Mouse (Mus musculus) hindbrain, embryonic 11.5 days (tissue): Measurements from ENCODE around the gene Gltpd2. TPM values are rescaled to one million over a fixed set of nuclear protein-coding genes. Genes with fewer than 3 reads are reported as not detected.

ENCODE experiments used
- ATAC-seq: fragments of 200-750 bp; cut with Nextera tagmentation; 2 replicates; pipeline ENCODE4 v1.8.0; 2017; ENCODE audit warnings: mild to moderate bottlenecking, moderate TSS enrichment, moderate library complexity; ENCODE audit not compliant: low FRiP score
- DNase-seq: peaks from one replicate; pipeline ENCODE4 v3.0.0-alpha.2; 2015; ENCODE audit warnings: low spot score
- H3K27ac ChIP-seq: fragments of 300-500 bp; sonication (generic); 2 replicates; pipeline ENCODE4 v1.5.1; 2014; ENCODE audit warnings: mild to moderate bottlenecking, low read depth, low read length
- H3K27me3 ChIP-seq: fragments of 300-500 bp; sonication (generic); 2 replicates; pipeline ENCODE4 v1.6.1; 2014; ENCODE audit warnings: mild to moderate bottlenecking, low read length, moderate library complexity, mixed read lengths; ENCODE audit not compliant: control insufficient read depth, insufficient read depth
- H3K36me3 ChIP-seq: fragments of 300-500 bp; sonication (generic); 2 replicates; pipeline ENCODE4 v1.6.1; 2014; ENCODE audit warnings: mild to moderate bottlenecking, low read length, moderate library complexity, mixed read lengths; ENCODE audit not compliant: control insufficient read depth, insufficient read depth
- H3K4me1 ChIP-seq: fragments of 300-500 bp; sonication (generic); replicated peaks from 2 replicates; pipeline ENCODE4 v1.6.1; 2014; ENCODE audit warnings: low read length, mixed read lengths; ENCODE audit not compliant: control insufficient read depth, insufficient read depth
- H3K4me2 ChIP-seq: fragments of 300-500 bp; sonication (generic); replicated peaks from 2 replicates; pipeline ENCODE4 v1.6.1; 2014; ENCODE audit warnings: mild to moderate bottlenecking, low read depth, low read length
- H3K4me3 ChIP-seq: fragments of 300-500 bp; sonication (generic); 2 replicates; pipeline ENCODE4 v1.5.1; 2014; ENCODE audit warnings: low read depth, low read length
- H3K9ac ChIP-seq: fragments of 300-500 bp; sonication (generic); 2 replicates; pipeline ENCODE4 v1.6.1; 2014; ENCODE audit warnings: low read depth, low read length
- H3K9me3 ChIP-seq: fragments of 300-500 bp; sonication (generic); 2 replicates; pipeline ENCODE4 v1.6.1; 2016; ENCODE audit warnings: low read length; ENCODE audit not compliant: control insufficient read depth
- WGBS: fragments of 180-500 bp; shearing (Covaris S2); extraction: QIAGEN DNeasy Blood & Tissue Kit; methylation state at CpG from one replicate; pipeline ENCODE4 v1.1.7; 2014; 5-methylcytosine and 5-hydroxymethylcytosine counted together
- polyA plus RNA-seq: library from polyadenylated mRNA; unstranded; fragments of >200 nt; fragmentation: Nextera tagmentation; extraction: Ambion mirVana; gene quantifications from 2 replicates; pipeline ENCODE4 v1.2.1, GENCODE M21; 2014

Gene Gltpd2
- polyA plus RNA-seq, 1 experiment from 2014 or later = 0.14 TPM

DNA sequence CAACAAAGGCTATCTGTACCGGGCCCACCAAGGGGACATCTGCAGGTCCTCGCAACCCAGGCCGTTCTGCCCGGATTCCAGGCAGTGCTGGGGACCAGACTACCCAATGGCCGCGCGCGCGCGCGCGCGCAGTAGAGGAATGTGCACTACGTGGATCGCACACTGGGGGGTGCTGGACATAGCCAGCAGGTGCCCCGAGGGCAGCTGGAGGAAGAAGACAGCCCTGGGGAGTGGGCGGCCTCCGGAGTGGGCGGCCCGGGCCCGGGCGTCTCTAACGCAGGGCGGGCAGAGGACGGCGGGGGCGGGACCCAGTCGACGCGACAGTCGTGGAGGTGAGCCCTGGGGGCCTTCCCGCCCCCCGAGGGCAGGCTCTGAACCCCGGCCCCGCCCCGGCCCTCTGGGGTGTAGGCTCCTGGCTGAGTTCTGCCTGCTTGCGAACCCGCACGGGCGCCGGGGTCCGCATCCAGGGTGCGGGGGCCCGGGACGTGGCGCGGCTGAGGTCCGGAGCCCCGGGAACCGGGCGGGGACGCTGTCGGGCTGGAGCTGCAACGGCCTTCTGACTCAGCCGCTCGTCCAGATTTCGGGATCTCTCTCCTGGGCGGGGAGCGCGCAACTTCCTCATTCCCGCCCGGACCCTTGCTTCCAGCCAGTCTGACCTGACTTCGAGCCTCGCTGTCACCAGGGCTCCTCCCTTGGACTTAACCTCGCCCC is 21.0 kb downstream of the Gltpd2 start, which contains the start of gene Pld2:
Gene Pld2 (plus strand): TSS at position 188 of the 711 bp plus-strand sequence.
- H3K4me1 ChIP-seq = no peaks in the 10 kb centered on the region
- DNase-seq (peak; percentile 90), ATAC-seq (peak; percentile 74)
- peaks cover 7% of the 10 kb centered on the region for H3K27me3 ChIP-seq
- H3K4me2 ChIP-seq = peak within 1 kb of the TSS; percentile 93
- peak within 1 kb of the TSS; percentile 51 for H3K4me3 ChIP-seq
- H3K36me3 ChIP-seq = no peaks in the 10 kb centered on the region
- H3K9ac ChIP-seq = peak within 1 kb of the TSS; percentile 59
- no peak within 1 kb of the TSS for H3K27ac ChIP-seq
- under 1% methylated on average over 54 of the region's 65 CpGs for WGBS
- no peaks in the 10 kb centered on the region for H3K9me3 ChIP-seq

DNA sequence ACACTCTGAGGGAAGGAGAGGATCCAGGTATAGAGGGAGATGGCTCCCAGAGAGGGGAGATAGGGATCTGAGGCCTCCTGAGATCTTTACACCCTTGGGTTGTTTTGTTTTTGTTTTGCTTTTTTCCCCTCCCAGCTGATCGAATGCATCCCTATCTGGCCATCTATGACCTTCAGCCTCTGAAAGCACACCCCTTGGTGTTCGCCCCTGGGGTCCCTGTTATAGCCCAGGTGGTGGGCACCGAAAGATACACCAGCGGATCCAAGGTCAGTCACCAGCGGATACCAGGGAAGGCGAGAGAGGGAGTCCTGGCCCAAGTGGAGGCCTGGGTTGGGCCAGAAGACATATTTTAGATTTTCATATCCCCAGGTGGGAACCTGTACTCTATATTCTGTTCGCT is 21.9 kb downstream of the Gltpd2 start:
- Histone ChIP-seq H3K27me3 (peaks cover 7% of the 10 kb centered on the region), H3K27ac (no peak overlapping the region), H3K4me3 (no peak overlapping the region), H3K36me3 (no peaks in the 10 kb centered on the region), H3K4me1 (no peaks in the 10 kb centered on the region), H3K9ac (no peak overlapping the region), H3K4me2 (0 out of 2 replicates have a peak overlapping the region, but pooled peaks have one; percentile 93), H3K9me3 (no peaks in the 10 kb centered on the region)
- no peak for DNase-seq
- ATAC-seq = no peak
- WGBS = 87% methylated on average over 7 of the region's 7 CpGs

- Histone ChIP-seq H3K4me3 (no peak overlapping the region), H3K27me3 (peaks cover 7% of the 10 kb centered on the region), H3K9ac (no peak overlapping the region), H3K27ac (no peak overlapping the region), H3K36me3 (no peaks in the 10 kb centered on the region), H3K4me2 (no peak overlapping the region), H3K4me1 (no peaks in the 10 kb centered on the region), H3K9me3 (no peaks in the 10 kb centered on the region)
- DNase-seq (no peak), ATAC-seq (no peak)
- WGBS = 79% methylated on average over 5 of the region's 5 CpGs
Measured at GRCm38 (mm10) chr11:70541415-70541814, 22.4 kb downstream of the Gltpd2 start.

DNA sequence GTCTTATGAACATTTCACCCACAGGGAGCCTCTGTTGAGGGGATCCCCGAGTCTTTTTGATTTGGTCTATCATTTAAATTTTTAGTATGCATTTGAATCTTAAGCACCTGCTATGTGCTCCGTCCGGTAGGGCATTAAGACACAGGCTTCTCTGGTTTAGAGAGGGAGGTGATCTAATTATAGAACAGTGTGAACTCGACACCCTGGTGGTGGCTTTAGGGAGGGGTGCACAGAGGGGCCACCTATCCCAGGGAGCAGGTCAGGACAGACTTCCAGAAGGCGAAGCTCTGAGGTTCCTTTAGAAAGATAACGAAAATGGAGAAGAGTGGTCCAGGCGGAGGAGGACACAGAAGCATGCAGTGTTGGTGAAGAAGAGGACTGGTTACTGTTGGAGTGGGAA is 25.5 kb downstream of the Gltpd2 start:
- no peaks in the 10 kb centered on the region for H3K4me1 ChIP-seq
- H3K27ac ChIP-seq = no peak overlapping the region
- no peak overlapping the region for H3K9ac ChIP-seq
- peaks cover 7% of the 10 kb centered on the region for H3K27me3 ChIP-seq
- H3K4me2 ChIP-seq = no peak overlapping the region
- ATAC-seq = no peak
- no peaks in the 10 kb centered on the region for H3K36me3 ChIP-seq
- no peaks in the 10 kb centered on the region for H3K9me3 ChIP-seq
- no peak for DNase-seq
- H3K4me3 ChIP-seq = no peak overlapping the region
- 72% methylated on average over 7 of the region's 7 CpGs for WGBS

DNA sequence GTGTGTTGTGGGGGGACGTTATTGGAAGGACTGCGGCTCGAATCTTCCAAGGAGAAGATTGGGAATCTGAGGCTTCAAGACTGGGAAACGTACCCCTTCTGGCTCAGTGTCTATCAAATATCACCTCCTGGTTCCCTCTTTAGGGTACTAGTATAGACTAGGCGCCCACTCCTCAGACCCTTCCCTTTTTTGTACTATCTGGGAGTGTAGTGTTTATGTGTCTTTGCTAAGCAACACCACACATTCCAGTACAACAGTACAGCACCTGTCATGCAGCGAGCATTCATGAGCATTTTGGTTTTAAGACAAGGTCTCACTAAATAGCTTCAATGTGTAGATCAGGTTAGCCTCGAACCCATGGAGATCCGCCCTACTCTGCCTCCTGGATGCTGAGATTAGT is 32.5 kb downstream of the Gltpd2 start:
- H3K4me1 ChIP-seq = no peaks in the 10 kb centered on the region

GRCm38 (mm10) chr11:70553940-70554339 is 34.9 kb downstream of the Gltpd2 start:
- Histone ChIP-seq H3K4me1 (no peaks in the 10 kb centered on the region), H3K9ac (no peak overlapping the region), H3K36me3 (no peaks in the 10 kb centered on the region), H3K27ac (no peak overlapping the region), H3K4me3 (no peak overlapping the region), H3K9me3 (no peaks in the 10 kb centered on the region), H3K27me3 (no peaks in the 10 kb centered on the region), H3K4me2 (no peak overlapping the region)
- WGBS = 28% methylated on average over 6 of the region's 7 CpGs
- ATAC-seq (no peak), DNase-seq (no peak)

More for the DNA sequence above, 32.5 kb downstream of the Gltpd2 start:
- DNase-seq (no peak), ATAC-seq (no peak)
- Histone ChIP-seq H3K27ac (no peak overlapping the region), H3K9ac (no peak overlapping the region), H3K36me3 (no peaks in the 10 kb centered on the region), H3K4me3 (no peak overlapping the region), H3K9me3 (no peaks in the 10 kb centered on the region), H3K4me2 (no peak overlapping the region), H3K27me3 (no peaks in the 10 kb centered on the region)
- 93% methylated on average over 8 of the region's 8 CpGs for WGBS

DNA sequence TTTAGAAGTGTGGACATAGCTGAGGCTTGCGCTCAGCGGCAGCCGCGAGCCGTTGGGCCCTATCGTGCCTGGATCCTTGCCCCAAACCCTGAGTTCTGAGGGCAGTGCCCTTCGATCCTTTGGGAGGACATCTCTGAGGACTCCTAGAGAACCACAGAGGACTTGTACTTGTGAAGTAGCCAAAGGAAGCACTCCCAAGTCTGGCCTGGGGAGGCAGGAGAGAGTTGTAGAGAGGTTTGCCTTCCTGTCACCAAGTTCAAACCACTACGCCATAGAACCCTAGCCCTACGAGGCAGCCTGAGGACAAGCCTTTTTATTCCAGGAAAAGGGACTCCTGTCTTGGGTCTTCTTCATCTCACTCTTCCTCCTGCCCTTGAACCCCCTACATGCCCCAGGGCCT is 38.5 kb downstream of the Gltpd2 start:
- Histone ChIP-seq H3K4me3 (no peak overlapping the region), H3K4me1 (no peaks in the 10 kb centered on the region), H3K4me2 (no peak overlapping the region), H3K27ac (no peak overlapping the region), H3K9ac (no peak overlapping the region), H3K27me3 (no peaks in the 10 kb centered on the region), H3K36me3 (no peaks in the 10 kb centered on the region), H3K9me3 (no peaks in the 10 kb centered on the region)
- 87% methylated on average over 9 of the region's 9 CpGs for WGBS
- DNase-seq (no peak), ATAC-seq (no peak)

DNA sequence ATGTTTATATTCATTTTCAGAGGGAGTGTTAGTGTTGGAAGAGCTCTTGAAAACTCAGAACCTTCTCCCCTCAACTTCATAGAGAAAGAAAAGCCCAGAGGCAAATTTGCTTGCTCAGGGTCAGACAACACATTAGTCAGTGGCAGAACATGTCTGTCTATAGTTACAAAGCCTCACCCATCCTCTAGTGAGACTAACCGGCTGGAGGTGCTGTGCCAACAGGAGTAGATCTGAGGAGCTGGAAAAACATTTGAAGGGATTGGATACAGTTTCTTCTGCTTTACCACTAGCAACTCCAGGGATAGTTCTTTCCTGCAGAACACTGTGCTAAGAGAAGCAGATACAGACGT is 42.9 kb downstream of the Gltpd2 start:
- H3K27me3 ChIP-seq = no peaks in the 10 kb centered on the region
- 0 out of 2 replicates have a peak, but pooled peaks cover 1% of the 10 kb centered on the region for H3K4me1 ChIP-seq
- no peaks in the 10 kb centered on the region for H3K36me3 ChIP-seq
- H3K9ac ChIP-seq = no peak overlapping the region
- no peaks in the 10 kb centered on the region for H3K9me3 ChIP-seq
- H3K4me3 ChIP-seq = peak overlapping the region; percentile 89
- peak overlapping the region; percentile 68; the same call in 1 of the 2 replicates for H3K27ac ChIP-seq
- H3K4me2 ChIP-seq = peak overlapping the region; percentile 93
- no peak for DNase-seq
- 2% methylated on average over 2 of the region's 2 CpGs for WGBS
- no peak for ATAC-seq
